Mouse (Mus musculus) B cell, adult (primary cell): ENCODE measurements around the gene Ugt2a2. TPM values are rescaled to one million over a fixed set of nuclear protein-coding genes. Genes with fewer than 3 reads are reported as not detected.

Experiments
- total RNA-seq: library from RNA; stranded (reverse); gene quantifications from 4 replicates; pipeline ENCODE4 v1.2.4, GENCODE M21; 2023; ENCODE audit not compliant: inconsistent age

Gene Ugt2a2
- total RNA-seq = not detected in 4 replicates

DNA sequence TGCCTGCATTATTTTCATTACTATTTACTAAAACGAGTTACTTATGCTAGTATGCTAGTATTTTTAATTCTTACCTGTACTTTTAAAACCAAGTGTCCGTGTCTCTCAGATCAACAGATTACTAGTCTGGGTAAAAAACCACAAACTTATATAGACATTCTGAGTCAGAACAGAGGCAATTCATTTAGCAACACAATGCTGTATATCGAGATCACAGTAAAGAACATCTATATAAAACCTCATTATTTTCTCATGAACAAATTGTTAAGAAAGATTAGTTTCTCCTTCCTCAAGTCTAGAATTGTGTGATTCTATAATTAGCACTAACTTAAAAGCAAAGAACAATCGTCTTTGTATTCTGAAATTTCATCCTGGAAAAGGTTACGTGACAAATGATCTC lies at the start of gene Ugt2a2:
Ugt2a2 (minus strand) TSS at position 101 of the 400 bp plus-strand sequence.

DNA sequence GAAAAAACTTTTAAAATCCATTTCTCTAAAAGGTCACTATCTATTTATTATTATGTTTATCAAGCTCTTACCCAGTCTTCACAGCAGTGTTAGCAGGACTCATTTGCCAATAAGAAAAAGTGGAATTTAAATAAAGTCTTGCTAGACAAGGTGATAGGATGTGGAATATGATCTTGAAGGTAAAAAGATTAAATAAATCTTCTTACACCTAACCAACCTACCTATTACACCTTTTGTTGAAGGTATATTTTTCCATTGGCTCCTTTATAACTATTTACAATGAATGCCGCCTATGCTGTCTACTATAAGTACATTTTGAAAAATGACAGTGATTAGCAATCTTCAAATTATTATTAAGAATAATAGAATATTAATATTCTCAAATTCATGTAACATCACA lies 8.7 kb upstream of the Ugt2a2 start, which contains the start of gene Ugt2a1:
Ugt2a1 (minus strand) TSS at position 101 of the 400 bp plus-strand sequence.

DNA sequence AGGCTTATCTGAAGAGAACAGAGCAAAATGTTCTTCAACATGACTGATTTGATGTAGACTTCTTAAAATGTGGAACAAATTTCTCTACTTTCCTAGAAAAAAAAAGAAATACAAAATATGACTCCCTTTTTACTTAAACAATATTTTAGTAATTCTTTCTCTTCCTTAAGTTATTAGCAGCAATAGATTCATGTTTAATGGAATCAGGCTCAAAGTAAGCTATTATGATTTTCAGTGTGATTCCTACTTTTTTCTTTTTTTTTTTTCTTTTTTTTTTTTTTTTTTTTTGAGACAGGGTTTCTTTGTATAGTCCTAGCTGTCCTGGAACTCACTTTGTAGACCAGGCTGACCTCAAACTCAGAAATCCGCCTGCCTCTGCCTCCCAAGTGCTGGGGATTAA lies 4.6 kb upstream of the Ugt2a2 start, which contains the start of gene Gm43638:
Gm43638 (minus strand) TSS at position 101 of the 400 bp plus-strand sequence.

DNA sequence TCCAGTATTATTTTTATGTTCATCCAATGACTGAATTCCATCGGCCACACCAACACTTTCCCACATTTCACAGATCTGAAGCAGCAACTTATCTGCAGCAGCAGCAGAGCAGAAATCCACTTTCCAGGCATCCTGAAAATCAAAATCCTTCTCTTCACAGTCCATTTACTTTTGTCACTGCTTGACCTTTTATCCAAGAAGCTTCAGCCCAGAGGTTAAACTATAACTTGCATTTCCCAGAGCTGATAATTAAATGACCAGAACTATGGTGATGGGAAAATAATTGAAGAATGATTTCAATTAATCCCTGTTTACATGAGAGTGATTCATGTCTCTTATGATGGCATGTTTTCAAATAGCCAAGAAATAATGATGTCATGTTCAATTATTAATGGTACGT lies 58.0 kb downstream of the Ugt2a2 start, which contains the start of gene Ugt2b38:
Ugt2b38 (minus strand) TSS at position 163 of the 400 bp plus-strand sequence.

Other genes with a start within 250 kb of the Ugt2a2 start
- not detected in 4 replicates for gene Ugt2b37, start 227.5 kb downstream of the Ugt2a2 start, total RNA-seq
- gene Ugt2a3, start 145.1 kb downstream of the Ugt2a2 start, total RNA-seq = not detected in 4 replicates
- not detected in 4 replicates for gene Ugt2b38, start 58.1 kb downstream of the Ugt2a2 start, total RNA-seq
- not detected in 4 replicates for gene Gm43638, start 4.5 kb upstream of the Ugt2a2 start, total RNA-seq
- not detected in 4 replicates for gene Ugt2a1, start 8.6 kb upstream of the Ugt2a2 start, total RNA-seq
- not detected in 4 replicates for gene Sult1b1, start 55.9 kb upstream of the Ugt2a2 start, total RNA-seq
- not detected in 4 replicates for gene Sult1d1, start 86.8 kb upstream of the Ugt2a2 start, total RNA-seq
- not detected in 4 replicates for gene Sult1e1, start 109.3 kb upstream of the Ugt2a2 start, total RNA-seq
- gene Csn1s1, start 183.9 kb upstream of the Ugt2a2 start, total RNA-seq = not detected in 4 replicates
- gene Csn2, start 217.4 kb upstream of the Ugt2a2 start, total RNA-seq = not detected in 4 replicates